Mouse (Mus musculus) forebrain, embryonic 13.5 days (tissue): ENCODE results near the gene Atp11a. TPM values are rescaled to one million over a fixed set of nuclear protein-coding genes. Genes with fewer than 3 reads are reported as not detected.

ENCODE experiments used
- ATAC-seq: fragments of 200-750 bp; cut with Nextera tagmentation; 2 replicates; pipeline ENCODE4 v1.8.0; 2017
- H3K27ac ChIP-seq: fragments of 300-500 bp; sonication (generic); 2 replicates; pipeline ENCODE4 v1.5.1; 2015; ENCODE audit warnings: inconsistent platforms, mild to moderate bottlenecking, moderate library complexity
- H3K27me3 ChIP-seq: fragments of 300-500 bp; sonication (generic); 2 replicates; pipeline ENCODE4 v1.6.1; 2015; ENCODE audit warnings: mild to moderate bottlenecking, inconsistent platforms
- H3K36me3 ChIP-seq: fragments of 300-500 bp; sonication (generic); 2 replicates; pipeline ENCODE4 v1.6.1; 2015; ENCODE audit warnings: mild to moderate bottlenecking, inconsistent platforms; ENCODE audit not compliant: poor library complexity, severe bottlenecking
- H3K4me1 ChIP-seq: fragments of 300-500 bp; sonication (generic); 2 replicates; pipeline ENCODE4 v1.6.1; 2015; ENCODE audit warnings: inconsistent platforms
- H3K4me2 ChIP-seq: fragments of 300-500 bp; sonication (generic); 2 replicates; pipeline ENCODE4 v1.6.1; 2015; ENCODE audit warnings: inconsistent platforms, mild to moderate bottlenecking, moderate library complexity
- H3K4me3 ChIP-seq: fragments of 300-500 bp; sonication (generic); 2 replicates; pipeline ENCODE4 v1.5.1; 2015; ENCODE audit warnings: mild to moderate bottlenecking, inconsistent platforms
- H3K9ac ChIP-seq: fragments of 300-500 bp; sonication (generic); 2 replicates; pipeline ENCODE4 v1.6.1; 2015; ENCODE audit warnings: mild to moderate bottlenecking, inconsistent platforms
- H3K9me3 ChIP-seq: fragments of 300-500 bp; sonication (generic); replicated peaks from 2 replicates; pipeline ENCODE4 v1.6.1; 2016; ENCODE audit warnings: inconsistent platforms
- WGBS: fragments of 180-500 bp; shearing (Covaris S2); methylation state at CpG from one replicate; pipeline ENCODE4 v1.1.7; 2015; 5-methylcytosine and 5-hydroxymethylcytosine counted together
- polyA plus RNA-seq: library from polyadenylated mRNA; unstranded; fragments of >200 nt; fragmentation: Nextera tagmentation; extraction: Ambion mirVana; gene quantifications from 2 replicates; pipeline ENCODE4 v1.2.1, GENCODE M21; 2015

Atp11a gene
- polyA plus RNA-seq, 1 experiment from 2014 or later = 10.1 TPM

DNA sequence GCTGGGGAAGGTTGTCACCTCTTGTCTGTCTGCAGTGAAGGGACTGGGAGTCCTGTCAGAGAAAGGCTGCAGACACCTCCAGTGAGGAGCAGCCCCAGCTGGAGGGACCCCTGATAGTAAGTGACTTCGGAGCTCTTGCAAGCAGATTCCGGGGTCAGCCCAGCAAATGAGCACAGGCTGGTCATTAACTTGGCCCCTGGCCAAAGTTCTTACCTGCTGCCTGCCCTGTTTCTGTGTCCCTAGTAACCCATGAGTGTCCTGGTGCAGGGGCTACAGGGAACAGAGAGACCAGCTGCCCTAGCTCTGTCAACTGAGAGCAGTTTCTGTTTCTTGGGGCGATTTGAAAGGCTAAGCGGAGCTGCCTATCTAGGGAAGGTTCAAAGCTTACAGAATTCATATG lies 17.1 kb downstream of the Atp11a start:
- Histone ChIP-seq H3K4me2 (no peak overlapping the region), H3K27me3 (no peaks in the 10 kb centered on the region), H3K36me3 (no peaks in the 10 kb centered on the region), H3K9me3 (no peaks in the 10 kb centered on the region), H3K9ac (no peak overlapping the region), H3K4me1 (peaks cover 17% of the 10 kb centered on the region; the same call in 1 of the 2 replicates), H3K27ac (no peak overlapping the region), H3K4me3 (no peak overlapping the region)
- ATAC-seq = no peak
- 87% methylated on average over 4 of the region's 4 CpGs for WGBS

DNA sequence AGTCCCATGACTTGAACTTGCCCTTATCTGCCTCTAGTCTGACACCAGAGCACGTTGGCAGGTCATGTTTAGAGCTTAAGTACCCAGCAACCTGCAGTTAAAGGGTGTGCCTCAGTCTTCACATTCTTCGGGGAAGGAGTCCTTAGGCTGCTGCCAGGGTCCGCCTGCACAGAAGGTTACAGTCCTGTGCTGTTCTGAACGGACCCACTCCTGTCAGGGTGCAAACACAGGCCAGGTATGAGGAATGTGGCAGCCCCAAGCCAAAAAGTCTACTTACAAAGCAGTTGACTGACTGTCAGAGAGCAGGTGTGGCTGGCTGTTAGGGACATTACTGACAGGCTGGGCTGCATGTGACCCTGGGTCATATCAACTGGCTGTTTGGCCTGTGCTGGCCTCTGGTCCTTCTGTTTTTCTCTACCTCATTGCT lies 18.1 kb downstream of the Atp11a start:
- WGBS = 82% methylated on average over 4 of the region's 4 CpGs
- H3K27ac ChIP-seq = no peak overlapping the region
- no peaks in the 10 kb centered on the region for H3K9me3 ChIP-seq
- no peak overlapping the region for H3K4me3 ChIP-seq
- no peak for ATAC-seq
- H3K9ac ChIP-seq = no peak overlapping the region
- H3K4me1 ChIP-seq = peaks cover 17% of the 10 kb centered on the region; the same call in 1 of the 2 replicates
- H3K4me2 ChIP-seq = no peak overlapping the region
- no peaks in the 10 kb centered on the region for H3K36me3 ChIP-seq
- no peaks in the 10 kb centered on the region for H3K27me3 ChIP-seq

DNA sequence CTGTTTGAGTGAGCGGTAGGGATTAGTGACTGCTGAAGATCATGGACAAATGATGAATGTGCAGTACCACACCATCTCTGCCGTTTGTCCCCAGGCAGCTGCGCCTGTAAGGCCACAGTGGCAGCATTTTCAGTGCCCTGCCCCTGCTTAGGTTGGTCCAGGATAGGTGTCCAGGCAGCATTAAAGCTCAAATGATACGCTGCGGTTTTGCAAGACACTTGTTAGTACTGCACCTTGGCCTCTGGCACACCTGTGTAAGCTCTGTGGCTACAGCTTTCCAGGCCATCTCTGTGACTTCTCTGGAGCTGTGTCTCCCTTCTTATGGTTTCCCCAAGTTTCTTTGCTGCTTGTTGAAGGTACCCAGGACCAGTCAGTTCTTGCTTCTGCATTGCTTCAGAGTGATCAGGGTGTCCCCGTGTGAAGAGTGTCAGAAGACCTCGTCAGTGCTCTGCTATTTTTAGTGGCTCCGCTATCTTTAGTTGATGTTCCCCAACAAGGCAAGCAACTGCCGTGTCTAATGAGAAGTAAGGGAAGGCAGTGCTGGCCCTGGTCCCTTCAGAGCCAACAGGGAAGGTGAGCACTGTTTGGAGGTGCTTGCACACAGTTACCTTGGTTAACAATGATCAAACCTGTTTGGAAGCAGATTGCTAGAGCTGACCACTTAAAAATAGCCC lies 18.6 kb downstream of the Atp11a start:
- H3K4me2 ChIP-seq = no peak overlapping the region
- no peak overlapping the region for H3K9ac ChIP-seq
- H3K36me3 ChIP-seq = no peaks in the 10 kb centered on the region
- 83% methylated on average over 9 of the region's 9 CpGs for WGBS
- ATAC-seq = no peak
- no peak overlapping the region for H3K27ac ChIP-seq
- H3K27me3 ChIP-seq = no peaks in the 10 kb centered on the region
- peaks cover 17% of the 10 kb centered on the region; the same call in 1 of the 2 replicates for H3K4me1 ChIP-seq
- H3K4me3 ChIP-seq = no peak overlapping the region
- H3K9me3 ChIP-seq = no peaks in the 10 kb centered on the region

DNA sequence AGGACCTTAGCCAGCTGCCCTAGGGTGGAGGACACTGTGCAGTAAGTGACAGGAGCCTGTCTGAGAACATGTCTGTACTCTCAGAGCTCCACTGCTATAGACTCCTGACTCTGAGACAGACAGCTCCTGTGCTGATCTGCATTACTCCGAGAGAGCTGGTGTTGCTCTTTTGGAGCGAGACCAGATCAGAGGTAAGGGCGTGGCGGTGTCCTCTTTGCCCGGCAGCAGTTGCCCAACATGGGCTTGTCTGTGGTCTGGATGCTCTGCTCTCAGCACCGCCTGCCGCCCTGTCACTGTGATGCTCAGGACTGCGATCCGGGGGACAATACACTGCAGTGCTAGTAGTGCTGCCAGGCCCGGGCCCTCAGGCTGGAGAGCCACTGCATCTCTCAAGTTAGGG lies 19.4 kb downstream of the Atp11a start:
- Histone ChIP-seq H3K4me2 (no peak overlapping the region), H3K27ac (no peak overlapping the region), H3K36me3 (no peaks in the 10 kb centered on the region), H3K27me3 (no peaks in the 10 kb centered on the region), H3K4me1 (peaks cover 17% of the 10 kb centered on the region; the same call in 1 of the 2 replicates), H3K9me3 (no peaks in the 10 kb centered on the region), H3K9ac (no peak overlapping the region), H3K4me3 (no peak overlapping the region)
- no peak for ATAC-seq
- WGBS = 79% methylated on average over 10 of the region's 10 CpGs

DNA sequence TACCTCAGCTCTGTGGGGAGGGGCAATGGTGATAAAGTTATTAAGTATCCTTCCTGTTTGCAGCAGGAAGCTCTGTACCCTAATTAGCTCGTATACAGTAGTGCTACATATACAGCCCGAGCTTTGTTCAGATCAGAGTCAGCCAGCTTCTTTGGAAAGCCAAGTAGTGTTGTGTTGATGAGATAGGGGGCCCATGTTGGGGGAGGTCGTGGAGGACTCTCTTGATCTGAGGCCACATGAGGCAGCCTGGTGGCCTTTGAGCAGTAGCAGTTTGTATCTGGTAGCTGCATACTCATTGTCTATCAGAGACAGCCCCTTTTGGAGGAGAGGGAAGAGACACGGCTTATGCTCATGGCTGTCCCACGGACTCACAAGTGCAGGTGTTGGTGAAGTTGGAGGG lies 20.4 kb downstream of the Atp11a start:
- Histone ChIP-seq H3K4me2 (no peak overlapping the region), H3K9me3 (no peaks in the 10 kb centered on the region), H3K4me3 (no peak overlapping the region), H3K27me3 (no peaks in the 10 kb centered on the region), H3K9ac (no peak overlapping the region), H3K27ac (no peak overlapping the region), H3K36me3 (no peaks in the 10 kb centered on the region), H3K4me1 (peaks cover 17% of the 10 kb centered on the region; the same call in 1 of the 2 replicates)
- WGBS = 55% methylated on average over 5 of the region's 5 CpGs
- ATAC-seq = no peak

DNA sequence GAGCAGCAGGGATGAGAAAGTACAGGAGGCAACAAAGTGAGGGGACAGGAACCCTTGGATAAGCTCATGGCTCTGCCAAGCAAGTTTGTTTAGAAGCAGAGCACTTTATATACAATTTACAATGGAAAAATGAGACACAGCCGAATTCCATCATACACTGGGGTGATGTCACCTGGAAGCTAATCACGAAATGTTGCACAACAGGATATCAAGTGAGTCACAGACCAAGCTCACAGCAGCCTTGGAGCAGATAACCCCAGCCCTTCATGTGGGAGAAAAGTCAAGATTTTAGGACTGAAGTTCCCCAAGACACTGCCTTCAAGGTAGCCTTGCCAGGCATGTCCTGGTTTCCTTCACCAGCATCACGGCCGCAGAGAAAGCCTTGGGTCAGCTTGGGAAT lies 22.7 kb downstream of the Atp11a start:
- Histone ChIP-seq H3K4me3 (no peak overlapping the region), H3K9me3 (no peaks in the 10 kb centered on the region), H3K4me2 (no peak overlapping the region), H3K4me1 (peaks cover 24% of the 10 kb centered on the region; the same call in 1 of the 2 replicates), H3K27ac (no peak overlapping the region), H3K36me3 (peaks cover 4% of the 10 kb centered on the region; the same call in 1 of the 2 replicates), H3K27me3 (no peaks in the 10 kb centered on the region), H3K9ac (no peak overlapping the region)
- no peak for ATAC-seq
- 87% methylated on average over 4 of the region's 4 CpGs for WGBS

DNA sequence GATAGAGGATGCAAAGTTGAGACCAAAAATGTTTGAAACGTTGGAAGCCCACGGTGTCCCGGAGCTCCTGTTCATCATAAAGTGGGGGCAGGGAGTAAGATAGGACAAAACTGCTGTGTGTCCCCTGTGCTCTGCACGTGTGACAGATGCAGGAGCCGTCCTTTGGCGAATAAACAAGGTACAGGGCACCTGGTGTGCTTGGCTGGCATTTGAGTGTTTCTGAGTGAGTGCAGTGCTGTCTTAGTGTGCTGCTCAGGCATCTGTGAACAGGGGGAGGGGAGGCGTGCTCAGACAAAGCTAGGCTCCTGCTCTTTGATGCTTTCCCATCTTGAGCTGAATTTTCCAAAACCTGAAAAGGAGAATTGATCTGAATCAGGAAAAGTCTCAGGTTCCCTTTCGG lies 28.7 kb downstream of the Atp11a start:
- no peak overlapping the region for H3K27ac ChIP-seq
- H3K9ac ChIP-seq = no peak overlapping the region
- no peaks in the 10 kb centered on the region for H3K27me3 ChIP-seq
- no peak overlapping the region for H3K4me2 ChIP-seq
- peaks cover 30% of the 10 kb centered on the region for H3K4me1 ChIP-seq
- ATAC-seq = no peak
- H3K36me3 ChIP-seq = peaks cover 4% of the 10 kb centered on the region; the same call in 1 of the 2 replicates
- H3K4me3 ChIP-seq = no peak overlapping the region
- no peaks in the 10 kb centered on the region for H3K9me3 ChIP-seq
- WGBS = 55% methylated on average over 8 of the region's 8 CpGs

DNA sequence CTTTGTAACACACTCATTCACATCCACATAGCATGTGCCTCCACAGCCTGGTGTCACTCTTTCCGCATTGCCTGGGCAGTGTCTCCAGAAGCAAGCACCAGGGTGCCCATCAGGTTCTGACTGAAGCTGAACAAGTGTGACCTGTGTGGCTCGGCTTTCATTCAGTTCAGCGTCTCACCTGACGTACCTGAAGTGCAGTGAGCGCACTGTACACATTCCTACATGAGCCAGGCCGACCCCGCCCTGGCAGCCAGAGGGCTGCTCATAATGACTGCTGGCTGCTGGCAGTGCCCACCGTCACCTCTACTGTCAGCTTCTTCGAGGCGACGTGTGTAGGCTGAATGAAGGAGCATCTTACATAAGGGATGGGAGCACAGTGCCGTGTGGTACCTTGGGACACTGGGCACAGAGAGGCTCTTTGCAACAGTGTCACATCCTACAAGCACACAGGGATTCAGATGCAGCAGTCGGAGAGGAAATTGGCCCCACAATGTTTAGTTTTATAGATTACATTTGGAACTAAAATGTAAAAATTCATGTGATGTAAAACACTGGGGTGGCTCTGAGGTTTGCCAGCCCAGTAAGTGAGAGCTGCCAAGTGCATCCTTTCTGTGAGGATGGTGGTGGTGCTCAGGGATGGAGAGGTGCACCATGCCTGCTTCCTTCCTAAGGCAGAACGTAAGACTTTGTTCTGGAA lies 29.6 kb downstream of the Atp11a start:
- no peak for ATAC-seq
- H3K9me3 ChIP-seq = no peaks in the 10 kb centered on the region
- peaks cover 30% of the 10 kb centered on the region for H3K4me1 ChIP-seq
- H3K9ac ChIP-seq = no peak overlapping the region
- H3K36me3 ChIP-seq = peaks cover 4% of the 10 kb centered on the region; the same call in 1 of the 2 replicates
- H3K4me3 ChIP-seq = no peak overlapping the region
- H3K27ac ChIP-seq = no peak overlapping the region
- no peaks in the 10 kb centered on the region for H3K27me3 ChIP-seq
- H3K4me2 ChIP-seq = no peak overlapping the region
- 83% methylated on average over 14 of the region's 14 CpGs for WGBS

DNA sequence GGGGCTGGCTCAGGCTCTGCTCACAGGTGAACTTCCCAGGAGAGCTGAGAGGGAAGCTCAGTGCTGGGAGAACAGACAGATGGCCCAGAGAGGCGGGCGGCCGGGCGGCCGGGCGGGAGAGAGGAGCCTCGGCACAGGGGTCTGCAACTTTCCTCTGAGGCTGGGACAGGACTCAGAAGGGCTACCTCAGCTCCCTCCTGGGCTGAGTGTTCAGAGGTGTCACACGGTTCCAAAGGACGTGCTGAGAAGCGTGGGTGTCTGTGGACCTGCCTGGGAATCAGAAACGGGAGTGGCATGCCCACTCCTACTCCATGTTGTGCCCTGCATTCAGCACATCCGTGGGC lies 30.1 kb downstream of the Atp11a start:
- Histone ChIP-seq H3K9ac (no peak overlapping the region), H3K36me3 (peaks cover 4% of the 10 kb centered on the region; the same call in 1 of the 2 replicates), H3K9me3 (no peaks in the 10 kb centered on the region), H3K4me3 (no peak overlapping the region), H3K4me2 (no peak overlapping the region), H3K27ac (no peak overlapping the region), H3K4me1 (peaks cover 30% of the 10 kb centered on the region), H3K27me3 (no peaks in the 10 kb centered on the region)
- 0 out of 2 replicates have a peak, but pooled peaks have one; percentile 28 for ATAC-seq
- 79% methylated on average over 12 of the region's 12 CpGs for WGBS

DNA sequence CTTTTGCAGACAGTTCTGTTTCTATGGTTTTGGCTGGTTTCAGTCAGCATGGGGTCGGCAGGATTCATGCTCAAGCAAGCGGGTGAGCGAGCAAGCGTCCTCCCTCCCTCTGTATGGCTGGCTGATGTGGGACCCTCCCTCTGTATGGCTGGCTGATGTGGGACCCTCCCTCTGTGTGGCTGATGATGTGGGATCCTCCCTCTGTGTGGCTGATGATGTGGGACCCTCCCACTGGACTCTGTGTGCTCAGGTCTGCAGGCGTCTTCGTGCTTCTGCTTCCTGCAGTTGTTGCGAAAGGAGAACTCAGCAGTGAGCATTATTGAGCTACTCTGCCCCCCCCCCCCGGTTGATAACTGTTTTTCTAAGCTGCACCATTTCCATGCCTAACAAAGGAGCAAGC lies 30.6 kb downstream of the Atp11a start:
- no peaks in the 10 kb centered on the region for H3K27me3 ChIP-seq
- WGBS = 63% methylated on average over 8 of the region's 8 CpGs
- peaks cover 30% of the 10 kb centered on the region for H3K4me1 ChIP-seq
- peaks cover 4% of the 10 kb centered on the region; the same call in 1 of the 2 replicates for H3K36me3 ChIP-seq
- no peaks in the 10 kb centered on the region for H3K9me3 ChIP-seq
- no peak overlapping the region for H3K9ac ChIP-seq
- no peak overlapping the region for H3K4me3 ChIP-seq
- H3K27ac ChIP-seq = no peak overlapping the region
- ATAC-seq = no peak
- H3K4me2 ChIP-seq = no peak overlapping the region

DNA sequence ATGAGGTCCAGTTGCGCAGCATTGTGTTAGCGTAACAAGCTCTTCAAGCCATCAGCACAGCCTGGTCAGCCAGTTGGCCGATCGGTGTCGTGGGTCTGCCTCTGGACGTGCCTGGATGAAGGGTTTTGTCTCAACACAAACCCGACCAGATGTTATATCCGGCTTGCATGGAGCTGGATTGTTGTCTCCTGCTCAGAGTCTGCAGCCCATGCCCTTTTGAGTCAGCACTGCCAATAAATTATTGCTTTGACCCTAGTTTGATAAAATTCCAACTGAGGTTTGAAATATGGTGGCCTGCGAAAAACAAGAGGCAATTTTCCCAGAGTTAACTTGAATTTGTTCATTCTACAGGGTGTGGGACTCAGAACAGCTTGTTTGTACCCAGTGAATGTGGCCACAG lies 31.9 kb downstream of the Atp11a start:
- Histone ChIP-seq H3K4me1 (peaks cover 27% of the 10 kb centered on the region), H3K4me2 (no peak overlapping the region), H3K9ac (no peak overlapping the region), H3K36me3 (no peaks in the 10 kb centered on the region), H3K9me3 (no peaks in the 10 kb centered on the region), H3K27me3 (no peaks in the 10 kb centered on the region), H3K4me3 (no peak overlapping the region), H3K27ac (no peak overlapping the region)
- ATAC-seq = no peak
- 90% methylated on average over 9 of the region's 9 CpGs for WGBS

DNA sequence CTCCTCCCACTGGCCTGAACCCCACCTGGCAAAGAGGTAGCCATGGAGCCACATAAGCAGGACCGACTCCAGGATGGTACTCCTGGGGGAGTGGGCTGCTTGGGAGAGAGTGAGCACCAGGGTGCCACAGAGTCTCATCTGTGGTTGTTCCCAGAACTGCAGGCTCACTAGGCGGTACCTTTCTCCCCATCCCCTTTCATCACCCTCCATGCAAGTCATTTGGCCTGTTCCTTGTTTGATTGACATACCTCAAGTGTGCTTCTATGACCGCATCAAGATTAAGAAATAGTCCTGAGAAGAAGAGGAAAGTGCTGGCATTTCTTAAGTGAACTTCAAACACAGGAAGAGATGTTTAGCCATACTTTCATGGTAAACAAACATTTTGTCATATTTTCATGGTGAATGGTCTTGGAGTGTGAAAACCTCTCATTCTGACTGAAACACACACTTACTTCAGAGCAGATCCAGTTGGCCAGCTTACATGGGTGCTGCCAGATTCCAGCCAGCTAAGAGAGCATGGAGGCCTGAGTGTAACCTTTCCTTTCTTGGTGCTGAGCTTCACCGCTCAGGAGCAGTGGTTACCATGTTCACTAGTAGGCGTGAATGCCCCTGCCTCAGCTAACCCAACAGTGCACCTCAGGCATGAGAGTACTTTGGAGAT lies 38.3 kb downstream of the Atp11a start:
- Histone ChIP-seq H3K4me2 (no peak overlapping the region), H3K27me3 (no peaks in the 10 kb centered on the region), H3K27ac (no peak overlapping the region), H3K4me1 (peaks cover 10% of the 10 kb centered on the region; the same call in 1 of the 2 replicates), H3K9me3 (no peaks in the 10 kb centered on the region), H3K4me3 (no peak overlapping the region), H3K36me3 (no peaks in the 10 kb centered on the region), H3K9ac (no peak overlapping the region)
- WGBS = 93% methylated on average over 5 of the region's 5 CpGs
- no peak for ATAC-seq
